Mouse (Mus musculus): ENCODE results near the gene Popdc2.
A peak's percentile ranks its signal among the peaks of the same experiment; 100 is the strongest.

The Popdc2 gene

DNA sequence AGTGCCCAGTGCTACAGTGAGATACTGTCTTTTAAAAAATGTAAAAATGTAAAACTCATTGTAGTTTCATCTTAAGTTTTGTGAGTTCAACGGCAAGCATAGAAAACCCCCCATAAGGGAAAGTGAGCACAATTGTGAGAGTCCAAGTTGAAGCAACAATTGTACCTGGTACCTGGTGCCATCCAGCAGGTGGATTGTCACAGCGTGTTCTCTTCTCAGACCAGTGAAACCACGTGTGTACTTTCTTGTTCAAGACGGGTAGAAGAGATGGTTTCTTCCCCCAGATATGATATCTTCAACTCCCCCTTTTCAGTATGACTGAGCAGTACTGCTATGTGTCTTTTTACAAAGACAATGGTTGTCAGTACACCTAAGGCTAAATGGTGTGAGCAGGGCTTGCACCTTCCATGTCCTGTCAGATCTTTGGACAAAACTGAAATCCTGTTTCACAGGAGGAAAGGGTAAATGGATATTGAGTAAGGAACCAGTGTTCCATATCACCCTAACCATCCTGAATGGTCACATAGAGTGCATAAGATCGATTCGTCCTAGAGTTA lies 3.7 kb upstream of the Popdc2 start:
- no peak for DNase-seq

DNA sequence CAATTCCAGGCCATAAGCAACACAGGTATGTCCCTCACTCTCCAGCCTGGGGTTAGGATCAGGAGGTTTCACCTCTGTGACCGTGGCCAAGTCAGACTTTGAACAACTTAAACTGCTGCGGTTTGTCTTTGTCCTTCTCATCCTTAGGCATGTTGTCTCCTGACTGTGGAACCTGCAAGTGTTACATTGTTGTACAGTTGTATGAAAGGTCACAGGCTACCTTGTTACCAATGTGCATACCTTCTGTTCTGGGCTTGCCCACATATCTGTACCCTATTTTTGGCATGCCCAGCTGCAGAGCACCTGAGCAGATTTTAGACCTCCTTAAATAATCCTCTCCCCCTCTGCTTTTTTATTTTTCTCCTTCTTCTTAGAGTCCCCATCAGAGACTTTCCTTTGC lies 2.8 kb upstream of the Popdc2 start:
- DNase-seq, result no peak

DNA sequence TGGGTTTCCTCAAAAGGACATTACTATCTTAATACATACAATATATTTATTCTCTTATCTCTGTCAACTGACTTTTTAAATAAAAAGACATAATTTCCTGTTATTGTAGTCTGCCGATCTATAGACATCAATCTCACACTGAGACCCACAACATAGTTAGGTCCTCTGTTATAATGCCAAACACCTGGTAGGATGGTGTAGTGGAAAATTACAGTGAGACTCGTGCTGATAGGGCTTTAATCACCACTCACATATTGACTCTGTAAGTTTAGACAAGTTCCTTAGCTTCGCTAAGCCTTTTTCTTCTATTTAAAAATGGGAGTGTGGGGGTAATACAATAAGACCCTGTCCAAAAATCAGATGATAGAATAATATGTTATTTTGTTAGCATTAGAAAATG lies 2.2 kb upstream of the Popdc2 start:
- no peak for DNase-seq

GRCm38 (mm10) chr16:38360317-38360716 lies 1.7 kb upstream of the Popdc2 start:
- DNase-seq, result no peak

DNA sequence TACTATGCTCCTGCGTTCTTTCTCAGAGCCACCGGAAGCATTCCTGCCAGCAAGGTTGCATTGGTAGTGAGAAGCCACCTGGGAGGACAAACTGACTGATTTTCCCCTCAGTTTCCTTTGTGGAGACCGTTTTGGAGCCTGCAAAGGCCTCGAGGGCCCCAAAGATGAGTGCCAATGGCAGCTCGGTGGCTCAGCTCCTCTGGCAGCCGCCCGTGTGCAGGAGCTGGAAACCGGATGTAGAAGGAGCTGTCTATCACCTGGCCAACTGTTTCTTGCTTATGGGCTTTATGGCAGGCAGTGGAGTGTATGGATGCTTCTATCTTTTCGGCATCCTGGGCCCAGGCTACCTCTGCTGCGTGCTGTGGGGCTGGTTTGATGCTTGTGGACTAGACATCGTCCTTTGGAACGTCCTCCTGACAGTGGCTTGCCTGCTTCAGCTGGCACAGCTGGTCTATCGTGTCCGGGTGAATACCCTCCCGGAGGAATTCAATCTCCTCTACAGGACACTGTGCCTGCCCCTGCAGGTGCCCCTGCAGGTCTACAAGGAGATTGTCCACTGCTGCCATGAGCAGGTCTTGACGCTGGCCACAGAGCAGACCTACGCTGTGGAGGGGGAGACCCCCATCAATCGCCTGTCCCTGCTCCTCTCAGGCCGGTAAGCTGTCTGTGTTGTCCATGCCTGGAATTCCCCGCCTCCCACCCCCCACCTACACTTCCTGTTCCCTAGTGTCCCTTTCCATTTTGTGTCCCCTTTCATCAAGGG lies 665 bp downstream of the Popdc2 start:
- DNase-seq, result no peak

DNA sequence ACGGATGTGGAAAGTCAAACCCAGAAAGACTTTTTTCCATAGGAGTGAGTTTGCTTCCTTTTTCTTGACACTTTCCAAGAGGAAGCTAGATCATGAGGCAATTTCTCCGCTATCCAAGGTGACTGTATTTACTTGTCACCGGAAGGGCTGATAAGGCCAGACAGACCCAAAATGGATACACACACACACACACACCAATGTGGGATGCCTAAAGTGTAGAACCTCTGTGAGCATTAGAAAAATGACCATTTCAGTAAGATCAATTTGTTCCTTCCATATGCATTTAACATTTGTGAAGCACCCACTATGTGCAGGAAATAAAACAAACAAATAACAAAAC lies 1.2 kb downstream of the Popdc2 start:
- no peak for DNase-seq

DNA sequence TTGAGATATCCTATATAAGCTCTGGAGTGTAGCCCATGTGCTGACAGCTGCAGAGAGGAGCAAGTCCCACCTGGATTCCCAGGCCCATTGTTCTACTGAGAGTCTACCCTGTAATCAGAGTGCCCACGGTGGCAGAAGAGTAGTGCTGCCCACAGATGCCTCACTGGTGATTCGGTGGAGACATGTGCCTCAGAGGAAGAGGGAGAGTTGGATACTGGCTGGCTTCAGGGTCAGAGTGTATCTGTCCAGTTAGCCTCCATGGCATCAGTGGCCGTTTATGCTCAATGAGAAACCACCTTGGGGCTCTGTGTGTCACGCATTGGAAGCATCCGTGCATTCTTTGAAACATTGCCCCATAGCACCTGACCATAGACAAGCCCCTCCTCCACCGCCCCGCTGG lies 1.6 kb downstream of the Popdc2 start:
- DNase-seq, result no peak

DNA sequence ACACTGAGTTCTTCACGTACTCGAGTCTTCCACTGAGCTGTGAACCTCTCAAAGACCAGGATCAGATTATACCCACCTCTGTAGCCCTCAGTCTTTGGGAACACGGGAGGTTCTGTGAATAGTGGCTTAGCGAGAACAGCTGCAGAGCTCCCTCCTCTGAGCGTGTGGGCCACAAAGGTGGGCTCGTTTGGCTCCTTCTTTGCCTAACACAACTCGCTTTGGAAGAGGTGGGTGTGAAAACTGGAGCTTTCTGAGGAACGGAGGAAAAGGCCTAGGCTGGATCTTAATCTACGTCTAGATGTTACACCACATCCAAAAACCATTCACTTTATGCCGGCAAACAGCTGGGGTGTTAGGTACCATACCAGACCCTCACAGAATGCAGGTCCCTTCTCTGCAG lies 3.4 kb downstream of the Popdc2 start:
- DNase-seq, result no peak

DNA sequence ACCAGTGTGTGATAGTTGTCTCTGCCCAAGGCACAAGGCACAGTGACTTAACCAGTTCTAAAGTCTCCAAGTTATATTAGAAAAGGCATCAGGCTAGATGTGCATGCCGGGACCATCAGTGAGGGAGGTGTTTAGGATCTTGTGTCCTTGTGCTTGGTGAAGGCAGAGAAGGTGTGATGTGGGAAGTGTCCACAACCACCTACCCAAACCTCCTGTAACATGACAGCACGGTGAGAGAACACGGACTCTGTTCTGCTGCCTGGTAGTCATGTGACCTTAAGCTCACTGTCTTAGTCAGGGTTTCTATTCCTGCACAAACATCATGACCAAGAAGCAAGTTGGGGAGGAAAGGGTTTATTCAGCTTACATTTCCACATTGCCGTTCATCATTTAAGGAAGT lies 4.2 kb downstream of the Popdc2 start:
- no peak for DNase-seq

- DNase-seq, result no peak
These were observed 6.3 kb downstream of the Popdc2 start for GRCm38 (mm10) chr16:38368336-38368735.

DNA sequence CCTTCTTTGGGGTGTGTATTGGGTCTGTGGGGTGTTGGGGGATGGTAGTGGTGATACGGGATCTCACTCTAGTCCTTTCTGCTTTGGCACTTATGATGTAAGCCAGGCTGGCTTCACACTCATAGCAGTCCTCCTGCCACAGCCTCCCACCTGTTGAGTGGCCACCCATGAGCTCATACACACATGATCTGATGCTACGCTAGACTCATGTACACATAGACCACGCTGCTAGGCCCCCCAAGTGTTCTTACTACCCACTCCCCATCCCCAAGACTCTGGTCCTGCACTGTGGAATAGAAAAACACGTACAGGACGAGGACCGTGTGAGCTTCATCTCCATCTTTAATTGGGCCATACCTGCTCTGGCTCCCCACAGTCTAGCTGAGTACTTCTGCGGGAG lies 7.0 kb downstream of the Popdc2 start:
- no peak for DNase-seq

DNA sequence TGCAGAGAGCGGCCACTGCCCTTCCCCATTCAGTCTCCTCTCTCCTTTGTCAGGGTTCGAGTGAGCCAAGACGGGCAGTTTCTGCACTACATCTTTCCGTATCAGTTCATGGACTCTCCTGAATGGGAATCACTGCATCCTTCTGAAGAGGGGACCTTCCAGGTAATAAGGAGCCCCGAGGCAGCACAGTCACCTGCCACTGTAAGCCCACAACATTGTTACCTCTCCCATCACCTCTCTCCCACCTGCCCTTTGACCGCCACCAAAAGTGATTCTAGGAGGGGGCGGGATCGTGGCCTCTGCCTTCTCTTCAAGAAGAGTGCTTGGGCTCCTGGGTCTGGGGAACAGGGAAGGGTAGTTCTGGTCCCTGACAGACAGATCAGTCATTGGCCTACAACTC lies 7.4 kb downstream of the Popdc2 start:
- DNase-seq, result no peak

- DNase-seq, result no peak
These were observed 8.0 kb downstream of the Popdc2 start for GRCm38 (mm10) chr16:38369992-38370484.

GRCm38 (mm10) chr16:38370633-38371374 lies 8.8 kb downstream of the Popdc2 start:
- DNase-seq, result no peak

GRCm38 (mm10) chr16:38371705-38372296 lies 9.8 kb downstream of the Popdc2 start:
- DNase-seq, result no peak

GRCm38 (mm10) chr16:38372876-38373275 lies 10.9 kb downstream of the Popdc2 start:
- no peak for DNase-seq

DNA sequence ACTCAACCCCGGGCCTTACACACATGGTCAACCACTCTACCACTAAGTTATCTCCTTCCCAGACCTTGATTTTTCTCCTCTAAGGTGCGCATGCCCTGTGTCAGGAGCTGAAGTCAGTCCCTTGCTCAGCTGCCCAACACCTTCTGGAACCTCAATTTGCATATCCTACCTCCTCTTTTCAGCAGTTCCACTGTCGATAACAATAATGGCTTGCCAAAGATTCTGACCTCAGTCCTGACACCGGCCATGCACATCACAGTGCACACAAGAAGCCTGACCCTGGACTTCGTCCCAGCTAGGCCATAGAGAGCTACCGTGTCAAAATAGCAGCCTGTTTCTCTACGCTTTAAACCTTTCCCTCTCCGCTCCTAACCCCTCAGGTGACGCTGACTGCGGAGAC lies 11.4 kb downstream of the Popdc2 start:
- DNase-seq, result no peak

- DNase-seq, result no peak
These were observed 11.9 kb downstream of the Popdc2 start for GRCm38 (mm10) chr16:38373941-38374340.

- DNase-seq, result no peak
These were observed 12.6 kb downstream of the Popdc2 start for GRCm38 (mm10) chr16:38374379-38375140.

DNA sequence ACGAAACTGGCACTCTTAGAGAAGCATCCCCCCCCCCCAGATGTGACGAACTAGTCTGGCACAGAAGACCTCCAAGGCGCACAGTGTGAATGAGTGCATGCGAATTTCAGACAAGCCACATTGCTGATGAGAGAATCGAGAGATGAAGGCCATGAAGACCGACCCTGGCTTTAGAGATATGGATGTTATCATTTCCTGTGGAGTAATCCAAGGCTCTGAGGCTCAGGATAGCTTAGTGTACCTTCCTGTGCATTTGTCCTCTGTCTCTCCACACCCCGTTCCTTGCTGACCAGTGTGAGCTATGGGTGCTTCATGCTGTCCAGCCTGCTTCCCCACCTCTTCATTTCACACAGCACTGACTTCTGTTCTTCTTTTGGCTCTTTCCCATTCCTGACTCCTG lies 13.2 kb downstream of the Popdc2 start:
- no peak for DNase-seq

- DNase-seq, result peak; percentile 57
These were observed 14.3 kb downstream of the Popdc2 start for GRCm38 (mm10) chr16:38376163-38376840.

DNA sequence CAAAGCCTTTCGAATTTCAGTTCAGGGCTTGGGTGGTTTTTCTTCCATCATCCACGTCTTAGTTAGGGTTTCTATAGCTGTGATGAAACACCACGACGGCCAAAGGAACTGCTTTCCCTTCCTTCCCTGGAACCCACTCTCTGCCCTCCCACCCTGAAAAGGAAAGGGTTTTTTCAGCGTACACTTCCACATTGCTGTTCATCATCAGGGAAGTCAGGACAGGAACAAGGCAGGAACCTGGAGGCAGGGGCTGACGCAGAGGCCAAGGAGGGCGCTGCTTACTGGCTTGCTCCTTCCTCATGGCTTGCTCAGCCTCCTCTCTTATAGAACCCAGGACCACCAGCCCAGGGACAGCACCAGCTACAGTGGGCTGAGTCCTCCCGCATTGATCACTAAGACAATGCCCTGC lies 14.8 kb downstream of the Popdc2 start:
- DNase-seq, result no peak
